Mouse (Mus musculus): ENCODE measurements around the gene Ints6. TPM values are rescaled to one million over a fixed set of nuclear protein-coding genes. Genes with fewer than 3 reads are reported as not detected.
A peak's percentile ranks its signal among the peaks of the same experiment; 100 is the strongest.

The Ints6 gene
- polyA plus RNA-seq, 1 experiment = 4.8 TPM

DNA sequence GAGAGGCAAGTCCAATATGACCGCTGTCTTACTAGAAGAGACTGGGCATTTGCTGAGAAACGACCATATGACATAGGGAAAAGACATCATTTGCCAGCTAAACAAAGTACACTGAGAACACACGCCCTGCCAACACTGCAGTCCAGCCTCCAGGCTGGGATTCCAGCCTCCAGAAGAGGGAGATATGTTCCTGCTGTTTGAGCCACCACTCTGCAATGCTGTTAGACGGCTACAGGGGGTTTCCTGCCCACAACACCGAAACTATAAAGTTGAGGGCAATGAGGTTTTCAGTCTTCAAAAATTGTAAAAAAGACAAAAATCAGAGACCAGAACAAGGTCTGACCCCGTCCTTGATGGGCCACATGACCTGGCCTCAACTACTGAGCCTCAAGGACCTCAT, 121.9 kb downstream of the Ints6 start:
- Histone ChIP-seq H3K27ac (ENCODE audit: insufficient read depth, low read length) (no peak overlapping the region), H3K27me3 (ENCODE audit: control insufficient read depth, insufficient read depth, low read length) (no peaks in the 10 kb centered on the region), H3K36me3 (ENCODE audit: control insufficient read depth, insufficient read depth, low read length) (no peaks in the 10 kb centered on the region), H3K4me3 (ENCODE audit: extremely low read depth, insufficient read depth, insufficient read length) (no peak overlapping the region), H3K4me1 (ENCODE audit: control insufficient read depth, insufficient read depth, insufficient read length) (no peaks in the 10 kb centered on the region)
- TF ChIP-seq CTCF (IDR thresholded peaks at IDR 0.05; ENCODE audit: extremely low read depth, insufficient read depth, insufficient read length, insufficient replicate concordance) (peak; percentile 7; the same call in 1 of the 2 replicates), POLR2A (IDR thresholded peaks at IDR 0.05; ENCODE audit: low read depth, low read length) (no peak)
- DNase-seq (ENCODE audit: low read depth in 1 of 2, low spot score in 2 of 2) = no peak
- WGBS = 42% methylated on average over 6 of the region's 6 CpGs

GRCm38 (mm10) chr14:62638345-62638702, 122.6 kb downstream of the Ints6 start:
- 66% methylated on average over 6 of the region's 6 CpGs for WGBS
- H3K4me3 ChIP-seq (ENCODE audit: extremely low read depth, insufficient read depth, insufficient read length) = no peak overlapping the region
- DNase-seq (ENCODE audit: low read depth in 1 of 2, low spot score in 2 of 2) = no peak
- H3K4me1 ChIP-seq (ENCODE audit: control insufficient read depth, insufficient read depth, insufficient read length) = no peaks in the 10 kb centered on the region
- H3K27ac ChIP-seq (ENCODE audit: insufficient read depth, low read length) = no peak overlapping the region
- H3K36me3 ChIP-seq (ENCODE audit: control insufficient read depth, insufficient read depth, low read length) = no peaks in the 10 kb centered on the region
- no peaks in the 10 kb centered on the region for H3K27me3 ChIP-seq (ENCODE audit: control insufficient read depth, insufficient read depth, low read length)
- TF ChIP-seq POLR2A (IDR thresholded peaks at IDR 0.05; ENCODE audit: low read depth, low read length) (no peak), CTCF (IDR thresholded peaks at IDR 0.05; ENCODE audit: extremely low read depth, insufficient read depth, insufficient read length, insufficient replicate concordance) (no peak)

- no peak overlapping the region for H3K27ac ChIP-seq (ENCODE audit: insufficient read depth, low read length)
- DNase-seq (ENCODE audit: low read depth in 1 of 2, low spot score in 2 of 2) = no peak
- no peaks in the 10 kb centered on the region for H3K4me1 ChIP-seq (ENCODE audit: control insufficient read depth, insufficient read depth, insufficient read length)
- no peaks in the 10 kb centered on the region for H3K36me3 ChIP-seq (ENCODE audit: control insufficient read depth, insufficient read depth, low read length)
- WGBS = 46% methylated on average over 9 of the region's 9 CpGs
- TF ChIP-seq POLR2A (IDR thresholded peaks at IDR 0.05; ENCODE audit: low read depth, low read length) (no peak), CTCF (IDR thresholded peaks at IDR 0.05; ENCODE audit: extremely low read depth, insufficient read depth, insufficient read length, insufficient replicate concordance) (no peak)
- no peaks in the 10 kb centered on the region for H3K27me3 ChIP-seq (ENCODE audit: control insufficient read depth, insufficient read depth, low read length)
- H3K4me3 ChIP-seq (ENCODE audit: extremely low read depth, insufficient read depth, insufficient read length) = no peak overlapping the region
Observed at GRCm38 (mm10) chr14:62637436-62638344, 123.3 kb downstream of the Ints6 start.

DNA sequence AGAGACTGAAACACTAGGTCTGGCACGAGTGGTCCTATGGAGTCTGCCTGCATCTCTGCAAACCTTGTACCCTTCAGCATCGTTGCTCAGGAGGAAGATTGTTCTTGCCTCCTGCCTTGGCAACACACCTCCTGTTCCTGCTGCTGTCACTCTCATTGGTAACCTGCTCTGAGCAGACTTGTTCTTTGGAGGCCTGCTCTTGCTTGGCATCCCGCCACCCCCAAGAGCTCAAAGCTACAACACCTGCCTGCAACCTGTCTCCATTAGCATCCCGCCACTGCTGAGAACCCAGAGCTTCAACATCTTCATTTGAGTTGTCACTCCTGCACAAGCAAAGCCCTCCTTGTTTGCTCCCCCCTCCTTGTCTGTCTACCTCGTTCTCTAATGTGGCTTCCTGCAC, 133.0 kb downstream of the Ints6 start:
- Histone ChIP-seq H3K27ac (ENCODE audit: insufficient read depth, low read length) (no peak overlapping the region), H3K4me3 (ENCODE audit: extremely low read depth, insufficient read depth, insufficient read length) (no peak overlapping the region), H3K36me3 (ENCODE audit: control insufficient read depth, insufficient read depth, low read length) (no peaks in the 10 kb centered on the region), H3K4me1 (ENCODE audit: control insufficient read depth, insufficient read depth, insufficient read length) (no peaks in the 10 kb centered on the region), H3K27me3 (ENCODE audit: control insufficient read depth, insufficient read depth, low read length) (no peaks in the 10 kb centered on the region)
- DNase-seq (ENCODE audit: low read depth in 1 of 2, low spot score in 2 of 2) = no peak
- 81% methylated on average over 5 of the region's 5 CpGs for WGBS
- TF ChIP-seq POLR2A (IDR thresholded peaks at IDR 0.05; ENCODE audit: low read depth, low read length) (no peak), CTCF (IDR thresholded peaks at IDR 0.05; ENCODE audit: extremely low read depth, insufficient read depth, insufficient read length, insufficient replicate concordance) (no peak)

Other genes starting within 250 kb of the Ints6 start
- gene Fam124a, start 205.4 kb downstream of the Ints6 start, polyA plus RNA-seq (2012; rRNA removed) = 3.7 and 4.3 TPM in 2 replicates
- not detected in 2 replicates for gene Gm4131, start 194.2 kb downstream of the Ints6 start, polyA plus RNA-seq (2012; rRNA removed)
- gene Serpine3, start 97.5 kb downstream of the Ints6 start, polyA plus RNA-seq (2012; rRNA removed) = not detected in 2 replicates
- gene Wdfy2, start 76.5 kb upstream of the Ints6 start, polyA plus RNA-seq (2012; rRNA removed) = 7.7 and 9.5 TPM in 2 replicates
- not detected in 2 replicates for gene Defb48, start 223.3 kb upstream of the Ints6 start, polyA plus RNA-seq (2012; rRNA removed)
- not detected in 2 replicates for gene Defb47, start 236.9 kb upstream of the Ints6 start, polyA plus RNA-seq (2012; rRNA removed)

All from spleen, adult 2 months (tissue).